8 mouse cellular contexts compared by ENCODE assay signal in genomic region chr17:5137936-5138335, GRCm38 (mm10).
DNase-seq lines count a peak whose midpoint lies in the region; ATAC-seq and TF ChIP-seq lines count a peak whose summit lies in the region.

No protein-coding gene starts in this region.

- no peak overlapping the region for H3K4me2 ChIP-seq in liver, embryonic 12.5 days

- no peak overlapping the region for H3K9ac ChIP-seq in heart, adult 2 months (ENCODE audit: low read depth, low read length)
- no peak overlapping the region for H3K9ac ChIP-seq in liver, embryonic 12.5 days

- H3K27me3 ChIP-seq in heart, adult 2 months (ENCODE audit: control insufficient read depth, insufficient read depth, low read length) = no peaks in the 10 kb centered on the region
- H3K27me3 ChIP-seq in liver, embryonic 12.5 days (replicated peaks) = no peaks in the 10 kb centered on the region

- no peak for ATAC-seq in liver, embryonic 12.5 days

- H3K9me3 ChIP-seq in liver, embryonic 12.5 days (replicated peaks) = no peaks in the 10 kb centered on the region

- no peak overlapping the region for H3K4me3 ChIP-seq in heart, adult 2 months
- H3K4me3 ChIP-seq in liver, embryonic 12.5 days = no peak overlapping the region

- DNase-seq in heart, adult 2 months = peak in 1 of 2 experiments; percentile 36
- DNase-seq in heart, postnatal 36 days = no peak
- peak; percentile 64 for DNase-seq in adrenal gland, postnatal 10 days
- DNase-seq in heart, postnatal 4 days = peak; percentile 26
- DNase-seq in spleen, adult 12 weeks (ENCODE audit: low spot score) = no peak
- no peak for DNase-seq in cerebellum, adult 9-11 months
- DNase-seq in left cerebral cortex, postnatal 36 days (ENCODE audit: low spot score in 2 of 2) = no peak

- WGBS in heart, adult 2 months = 45% methylated on average over 3 of the region's 3 CpGs
- WGBS in liver, embryonic 12.5 days (ENCODE audit: insufficient replicate concordance) = 62% methylated on average over 3 of the region's 3 CpGs

- H3K79me2 ChIP-seq in heart, adult 2 months (replicated peaks; ENCODE audit: control insufficient read depth, insufficient read depth, low read length) = peaks cover 5% of the 10 kb centered on the region; the same call in 1 of the 2 replicates

- no peak for TF ChIP-seq CTCF in heart, adult 2 months (IDR thresholded peaks at IDR 0.05)

- peak overlapping the region; percentile 11; the same call in 1 of the 2 replicates for H3K27ac ChIP-seq in heart, adult 2 months
- peak overlapping the region; percentile 65 for H3K27ac ChIP-seq in liver, embryonic 12.5 days

- no peak for TF ChIP-seq EP300 in heart, adult 2 months (IDR thresholded peaks at IDR 0.05; ENCODE audit: insufficient read depth, low read depth, low read length)

- intact Hi-C loops in heart, adult 2 months (cut with DNase I) = no loop called here
- intact Hi-C loops in heart, postnatal 36 days (cut with DNase I) = no loop called here
- intact Hi-C loops in left cerebral cortex, postnatal 36 days (cut with DNase I) = no loop called here

- H3K36me3 ChIP-seq in heart, adult 2 months (ENCODE audit: control insufficient read depth, insufficient read depth, low read length) = peaks cover 4% of the 10 kb centered on the region; the same call in 1 of the 2 replicates
- no peaks in the 10 kb centered on the region for H3K36me3 ChIP-seq in liver, embryonic 12.5 days

- no peak for TF ChIP-seq POLR2A in heart, adult 2 months (IDR thresholded peaks at IDR 0.05; ENCODE audit: insufficient read depth, low read depth, low read length)

- peaks cover 10% of the 10 kb centered on the region for H3K4me1 ChIP-seq in heart, adult 2 months (ENCODE audit: control insufficient read depth, insufficient read depth, low read length)
- H3K4me1 ChIP-seq in liver, embryonic 12.5 days = peaks cover 51% of the 10 kb centered on the region

Comparison
In these comparisons a context has a peak if more than half of its experiments do, and no peak if none do; other contexts are left out.
1. DNase-seq: peak in adrenal gland, postnatal 10 days (single experiment) and heart, postnatal 4 days (single experiment); none in heart, postnatal 36 days (0 of 2), spleen, adult 12 weeks (single experiment), cerebellum, adult 9-11 months (single experiment) and left cerebral cortex, postnatal 36 days (0 of 2).